Mouse (Mus musculus) midbrain, embryonic 10.5 days (tissue): Measurements from ENCODE around the gene Qtrt2. TPM values are rescaled to one million over a fixed set of nuclear protein-coding genes. Genes with fewer than 3 reads are reported as not detected.

ENCODE experiments used
- DNase-seq: peaks from one replicate; pipeline ENCODE4 v3.0.0-alpha.2; 2017; ENCODE audit warnings: low spot score
- H3K27ac ChIP-seq: fragments of 300-500 bp; sonication (generic); replicated peaks from 2 replicates; pipeline ENCODE4 v1.5.1; 2016; ENCODE audit warnings: mild to moderate bottlenecking
- H3K27me3 ChIP-seq: fragments of 300-500 bp; sonication (generic); 2 replicates; pipeline ENCODE4 v1.6.1; 2016; ENCODE audit warnings: low read depth, mild to moderate bottlenecking; ENCODE audit not compliant: poor library complexity, severe bottlenecking
- H3K36me3 ChIP-seq: fragments of 300-500 bp; sonication (generic); 2 replicates; pipeline ENCODE4 v1.6.1; 2016; ENCODE audit warnings: mild to moderate bottlenecking, moderate library complexity
- H3K4me1 ChIP-seq: fragments of 300-500 bp; sonication (generic); 2 replicates; pipeline ENCODE4 v1.6.1; 2016
- H3K4me3 ChIP-seq: fragments of 300-500 bp; sonication (generic); 2 replicates; pipeline ENCODE4 v1.5.1; 2016; ENCODE audit warnings: mild to moderate bottlenecking, moderate library complexity
- H3K9me3 ChIP-seq: fragments of 300-500 bp; sonication (generic); replicated peaks from 2 replicates; pipeline ENCODE4 v1.6.1; 2016; ENCODE audit warnings: mild to moderate bottlenecking
- WGBS: fragments of 180-500 bp; shearing (Covaris S2); methylation state at CpG from one replicate; pipeline ENCODE4 v1.1.7; 2016; 5-methylcytosine and 5-hydroxymethylcytosine counted together
- polyA plus RNA-seq: library from polyadenylated mRNA; unstranded; fragments of >200 nt; fragmentation: Nextera tagmentation; extraction: Ambion mirVana; gene quantifications from 2 replicates; pipeline ENCODE4 v1.2.1, GENCODE M21; 2016

Qtrt2 gene
- polyA plus RNA-seq, 1 experiment from 2014 or later = 32.2 TPM

GRCm38 (mm10) chr16:43860624-43861023 lies 66.0 kb downstream of the Qtrt2 start:
- Histone ChIP-seq H3K36me3 (peaks cover 34% of the 10 kb centered on the region), H3K4me1 (no peaks in the 10 kb centered on the region), H3K27me3 (no peaks in the 10 kb centered on the region), H3K27ac (no peak overlapping the region), H3K9me3 (no peaks in the 10 kb centered on the region), H3K4me3 (no peak overlapping the region)
- no peak for DNase-seq
- WGBS = 86% methylated on average over 6 of the region's 6 CpGs

DNA sequence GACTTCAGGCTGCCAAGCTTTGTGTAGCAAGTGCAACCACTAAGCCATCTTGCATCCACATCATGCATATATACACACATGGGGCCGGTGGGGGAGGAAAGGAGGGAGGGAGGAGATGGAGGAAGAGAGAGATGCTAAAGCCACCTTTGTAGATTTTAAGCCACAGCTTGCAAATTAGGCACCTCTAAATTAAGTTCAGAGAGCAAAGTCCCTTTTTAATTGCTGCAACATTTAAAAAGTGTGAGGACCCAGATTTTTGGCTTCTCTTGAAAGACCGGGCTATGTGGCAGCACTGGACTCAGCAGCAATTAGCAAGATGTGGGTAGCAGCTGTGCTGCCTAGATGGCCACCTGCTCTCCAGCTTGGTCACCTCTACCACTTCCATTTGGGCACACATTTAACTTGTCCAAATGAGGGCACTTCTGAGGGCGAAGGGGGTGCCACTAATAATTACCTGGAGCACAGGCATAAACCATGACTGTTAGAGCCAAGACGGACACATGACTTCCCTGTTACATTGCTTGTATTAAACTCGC lies 67.6 kb downstream of the Qtrt2 start:
- no peaks in the 10 kb centered on the region for H3K9me3 ChIP-seq
- H3K4me1 ChIP-seq = no peaks in the 10 kb centered on the region
- no peak overlapping the region for H3K27ac ChIP-seq
- WGBS = 86% methylated on average over 5 of the region's 5 CpGs
- peaks cover 28% of the 10 kb centered on the region for H3K36me3 ChIP-seq
- H3K27me3 ChIP-seq = no peaks in the 10 kb centered on the region
- DNase-seq = no peak
- H3K4me3 ChIP-seq = no peak overlapping the region

DNA sequence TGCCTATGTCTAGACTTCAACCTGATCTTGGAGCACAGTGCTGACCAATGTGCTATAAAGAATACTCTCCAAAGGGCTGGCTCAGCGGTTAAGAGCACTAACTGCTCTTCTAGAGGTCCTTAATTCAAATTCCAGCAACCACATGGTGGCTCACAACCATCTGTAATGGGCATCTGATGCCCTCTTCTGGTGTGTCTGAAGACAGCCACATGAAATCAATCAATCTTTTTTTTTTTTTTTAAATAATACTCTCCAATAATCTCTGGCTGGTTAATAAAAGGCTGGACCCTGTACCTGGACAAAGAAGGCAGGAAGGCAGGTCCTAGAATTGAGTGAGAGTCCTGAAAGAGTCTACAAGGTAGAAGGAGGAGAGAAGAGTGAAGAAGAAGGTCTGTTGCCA lies 76.8 kb downstream of the Qtrt2 start:
- no peak for DNase-seq
- Histone ChIP-seq H3K36me3 (no peaks in the 10 kb centered on the region), H3K27me3 (no peaks in the 10 kb centered on the region), H3K27ac (no peak overlapping the region), H3K4me3 (no peak overlapping the region), H3K9me3 (no peaks in the 10 kb centered on the region), H3K4me1 (no peaks in the 10 kb centered on the region)
- 81% methylated on average over 1 of the region's 1 CpGs for WGBS

- no peak overlapping the region for H3K27ac ChIP-seq
- no peaks in the 10 kb centered on the region for H3K9me3 ChIP-seq
- no peak overlapping the region for H3K4me3 ChIP-seq
- WGBS = 95% methylated on average over 1 of the region's 1 CpGs
- H3K36me3 ChIP-seq = no peaks in the 10 kb centered on the region
- DNase-seq = no peak
- H3K27me3 ChIP-seq = no peaks in the 10 kb centered on the region
- no peaks in the 10 kb centered on the region for H3K4me1 ChIP-seq
Observed at GRCm38 (mm10) chr16:43841236-43841635, 85.4 kb downstream of the Qtrt2 start.

DNA sequence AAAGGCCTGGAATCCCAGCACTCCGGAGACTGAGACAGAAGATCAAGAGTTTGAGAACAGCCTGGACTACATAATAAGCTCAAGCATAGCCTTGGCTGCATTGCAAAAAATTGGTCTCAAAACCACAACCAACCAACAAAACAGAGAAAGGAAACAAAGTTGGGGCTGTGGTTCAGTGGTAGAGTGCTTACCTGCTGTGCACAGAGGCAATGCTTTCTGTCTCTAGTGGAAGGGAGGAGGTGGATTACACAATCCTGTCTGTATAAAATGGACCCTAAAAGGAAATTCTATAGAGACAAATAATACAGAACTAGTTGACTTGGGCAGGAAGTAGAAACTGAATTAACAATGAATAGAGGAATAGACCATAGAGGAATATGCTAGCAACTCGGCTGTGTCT lies 94.7 kb downstream of the Qtrt2 start:
- Histone ChIP-seq H3K27me3 (no peaks in the 10 kb centered on the region), H3K36me3 (no peaks in the 10 kb centered on the region), H3K4me1 (no peaks in the 10 kb centered on the region), H3K4me3 (no peak overlapping the region), H3K9me3 (no peaks in the 10 kb centered on the region), H3K27ac (no peak overlapping the region)
- 92% methylated on average over 2 of the region's 2 CpGs for WGBS
- no peak for DNase-seq

- H3K4me3 ChIP-seq = no peak overlapping the region
- DNase-seq = no peak
- 89% methylated on average over 3 of the region's 3 CpGs for WGBS
Observed at GRCm38 (mm10) chr16:43827492-43827891, 99.1 kb downstream of the Qtrt2 start.

GRCm38 (mm10) chr16:43818404-43818803 lies 108.2 kb downstream of the Qtrt2 start:
- WGBS = 97% methylated on average over 6 of the region's 6 CpGs
- no peak overlapping the region for H3K27ac ChIP-seq
- DNase-seq = no peak
- no peak overlapping the region for H3K4me3 ChIP-seq
- H3K9me3 ChIP-seq = no peaks in the 10 kb centered on the region
- H3K27me3 ChIP-seq = no peaks in the 10 kb centered on the region
- H3K36me3 ChIP-seq = no peaks in the 10 kb centered on the region
- H3K4me1 ChIP-seq = no peaks in the 10 kb centered on the region

More at GRCm38 (mm10) chr16:43827492-43827891, 99.1 kb downstream of the Qtrt2 start:
- H3K4me1 ChIP-seq = no peaks in the 10 kb centered on the region
- no peaks in the 10 kb centered on the region for H3K9me3 ChIP-seq
- no peaks in the 10 kb centered on the region for H3K36me3 ChIP-seq
- H3K27me3 ChIP-seq = no peaks in the 10 kb centered on the region
- H3K27ac ChIP-seq = no peak overlapping the region

- no peaks in the 10 kb centered on the region for H3K9me3 ChIP-seq
- no peak overlapping the region for H3K4me3 ChIP-seq
- DNase-seq = no peak
- no peaks in the 10 kb centered on the region for H3K4me1 ChIP-seq
- 73% methylated on average over 5 of the region's 5 CpGs for WGBS
- no peaks in the 10 kb centered on the region for H3K36me3 ChIP-seq
- H3K27ac ChIP-seq = no peak overlapping the region
- H3K27me3 ChIP-seq = no peaks in the 10 kb centered on the region
Observed at GRCm38 (mm10) chr16:43816321-43816720, 110.3 kb downstream of the Qtrt2 start.

DNA sequence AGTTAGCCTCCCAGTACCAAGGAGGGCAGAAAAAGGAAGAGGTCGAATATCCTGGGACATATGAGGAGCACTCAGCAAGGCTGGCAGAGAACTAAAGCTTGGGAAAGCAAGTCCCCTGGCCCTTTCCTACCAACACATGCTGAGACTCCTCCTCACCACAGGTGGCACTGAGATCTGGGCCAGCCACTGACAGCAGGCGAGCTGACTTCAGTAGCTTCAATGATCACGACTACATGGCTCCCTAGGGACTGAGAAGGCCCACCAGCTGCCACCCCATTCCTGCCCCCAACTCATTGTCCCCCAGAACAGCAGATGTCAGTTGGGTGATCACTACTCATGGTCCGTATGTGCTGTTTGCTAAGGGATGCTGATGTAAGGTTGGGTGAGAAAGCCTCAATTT lies 112.0 kb downstream of the Qtrt2 start:
- Histone ChIP-seq H3K4me1 (no peaks in the 10 kb centered on the region), H3K36me3 (no peaks in the 10 kb centered on the region), H3K9me3 (no peaks in the 10 kb centered on the region), H3K27ac (no peak overlapping the region), H3K27me3 (no peaks in the 10 kb centered on the region), H3K4me3 (no peak overlapping the region)
- DNase-seq = no peak
- 47% methylated on average over 4 of the region's 4 CpGs for WGBS

Other genes starting within 250 kb of the Qtrt2 start
- not detected in 2 replicates for gene Drd3, start 172.8 kb downstream of the Qtrt2 start, polyA plus RNA-seq
- 15.7 and 19.3 TPM in 2 replicates for gene Ccdc191, start 37.0 kb downstream of the Qtrt2 start, polyA plus RNA-seq
- 0.17 and 0.40 TPM in 2 replicates for gene Zdhhc23, start 53.0 kb upstream of the Qtrt2 start, polyA plus RNA-seq
- gene Gramd1c, start 136.5 kb upstream of the Qtrt2 start, polyA plus RNA-seq = 2.9 and 3.3 TPM in 2 replicates
- 43.3 and 55.5 TPM in 2 replicates for gene Atp6v1a, start 212.9 kb upstream of the Qtrt2 start, polyA plus RNA-seq
- gene Naa50, start 213.0 kb upstream of the Qtrt2 start, polyA plus RNA-seq = 129 and 143 TPM in 2 replicates
- gene Usf3, start 246.4 kb upstream of the Qtrt2 start, polyA plus RNA-seq = 1.7 and 2.3 TPM in 2 replicates